Mouse (Mus musculus): Measurements from ENCODE around the gene Safb.

Gene Safb

GRCm38 (mm10) chr17:56560131-56560530, 24.5 kb upstream of the Safb start:
- DNase-seq (ENCODE audit: low spot score in 2 of 2): no peak

- no peak for DNase-seq (ENCODE audit: low spot score in 2 of 2)
Observed at GRCm38 (mm10) chr17:56561866-56562265, 22.8 kb upstream of the Safb start.

- DNase-seq (ENCODE audit: low spot score in 2 of 2): no peak
Observed at GRCm38 (mm10) chr17:56566293-56566692, 18.3 kb upstream of the Safb start.

- no peak for DNase-seq (ENCODE audit: low spot score in 2 of 2)
Observed at GRCm38 (mm10) chr17:56566918-56567317, 17.7 kb upstream of the Safb start.

- DNase-seq (ENCODE audit: low spot score in 2 of 2): no peak
Observed at GRCm38 (mm10) chr17:56567370-56567769, 17.3 kb upstream of the Safb start.

GRCm38 (mm10) chr17:56570287-56570686, 14.3 kb upstream of the Safb start:
- DNase-seq (ENCODE audit: low spot score in 2 of 2): no peak

- DNase-seq (ENCODE audit: low spot score in 2 of 2): no peak
Observed at GRCm38 (mm10) chr17:56572154-56572553, 12.5 kb upstream of the Safb start.

GRCm38 (mm10) chr17:56572939-56573338, 11.7 kb upstream of the Safb start:
- no peak for DNase-seq (ENCODE audit: low spot score in 2 of 2)

GRCm38 (mm10) chr17:56583071-56583470, 1.6 kb upstream of the Safb start:
- DNase-seq (ENCODE audit: low spot score in 2 of 2): no peak

- peak in 1 of 2 experiments; percentile 8 for DNase-seq (ENCODE audit: low spot score in 2 of 2)
Observed at GRCm38 (mm10) chr17:56583611-56584256, 891 bp upstream of the Safb start.

- peak; percentile 69 to 75 for DNase-seq (ENCODE audit: low spot score in 2 of 2)
Observed at GRCm38 (mm10) chr17:56585171-56585821, 671 bp downstream of the Safb start.

- no peak for DNase-seq (ENCODE audit: low spot score in 2 of 2)
Observed at GRCm38 (mm10) chr17:56587773-56588172, 3.1 kb downstream of the Safb start.

GRCm38 (mm10) chr17:56588921-56589320, 4.3 kb downstream of the Safb start:
- DNase-seq (ENCODE audit: low spot score in 2 of 2): no peak

GRCm38 (mm10) chr17:56592553-56592952, 7.9 kb downstream of the Safb start:
- DNase-seq (ENCODE audit: low spot score in 2 of 2): no peak

- DNase-seq (ENCODE audit: low spot score in 2 of 2): no peak
Observed at GRCm38 (mm10) chr17:56593527-56594271, 9.1 kb downstream of the Safb start.

GRCm38 (mm10) chr17:56603186-56604069, 18.8 kb downstream of the Safb start:
- DNase-seq (ENCODE audit: low spot score in 2 of 2): no peak

GRCm38 (mm10) chr17:56604070-56604380, 19.4 kb downstream of the Safb start:
- DNase-seq (ENCODE audit: low spot score in 2 of 2): no peak

- DNase-seq (ENCODE audit: low spot score in 2 of 2): no peak
Observed at GRCm38 (mm10) chr17:56604422-56604821, 19.8 kb downstream of the Safb start.

- DNase-seq (ENCODE audit: low spot score in 2 of 2): no peak
Observed at GRCm38 (mm10) chr17:56605431-56605830, 20.8 kb downstream of the Safb start.

GRCm38 (mm10) chr17:56607521-56608062, 23.0 kb downstream of the Safb start:
- no peak for DNase-seq (ENCODE audit: low spot score in 2 of 2)

GRCm38 (mm10) chr17:56608699-56609098, 24.1 kb downstream of the Safb start:
- no peak for DNase-seq (ENCODE audit: low spot score in 2 of 2)

Data from natural killer cell, adult 2 months (primary cell).